Mouse (Mus musculus): Measurements from ENCODE around the gene Arpp19.

DNA sequence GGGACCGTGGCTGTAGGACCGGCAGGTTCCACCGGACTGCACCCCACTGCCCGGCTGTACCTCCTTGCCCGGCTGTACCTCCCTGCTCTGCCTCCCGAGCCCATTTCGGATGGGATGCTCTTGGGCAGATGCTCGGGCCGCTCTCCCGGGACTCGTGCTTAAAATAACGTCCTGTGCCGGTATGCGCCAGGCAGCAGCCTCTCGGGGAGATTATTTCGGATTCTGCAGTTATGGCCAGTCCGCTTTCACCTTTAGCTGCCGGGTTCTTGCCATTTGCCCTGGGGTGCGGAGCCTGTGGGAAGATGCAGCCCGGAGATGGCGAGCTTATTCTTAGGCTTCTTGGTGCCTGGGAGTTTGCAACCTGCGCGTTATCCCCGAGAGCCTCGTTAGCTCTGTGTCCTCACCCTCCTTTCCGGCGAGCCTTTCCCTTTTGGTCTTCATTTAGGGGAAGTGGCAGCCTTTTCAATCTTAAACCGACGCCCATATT, 34.3 kb downstream of the Arpp19 start:
- TF ChIP-seq CTCF (IDR thresholded peaks at IDR 0.05; ENCODE audit: low read depth) (no peak), EP300 (IDR thresholded peaks at IDR 0.05; ENCODE audit: low read depth) (no peak)
